Mouse (Mus musculus) liver, embryonic 15.5 days (tissue): Measurements from ENCODE around the gene Hoxd13. TPM values are rescaled to one million over a fixed set of nuclear protein-coding genes. Genes with fewer than 3 reads are reported as not detected.
A peak's percentile ranks its signal among the peaks of the same experiment; 100 is the strongest.

Experiments used
- ATAC-seq: fragments of 200-750 bp; cut with Nextera tagmentation; 2 replicates; pipeline ENCODE4 v1.8.0; 2017; ENCODE audit warnings: moderate number of reproducible peaks, mild to moderate bottlenecking, moderate library complexity; ENCODE audit not compliant: insufficient read depth
- H3K27ac ChIP-seq: fragments of 300-500 bp; sonication (generic); replicated peaks from 2 replicates; pipeline ENCODE4 v1.5.1; 2015; ENCODE audit warnings: mild to moderate bottlenecking, inconsistent platforms
- H3K27me3 ChIP-seq: fragments of 300-500 bp; sonication (generic); 2 replicates; pipeline ENCODE4 v1.6.1; 2015; ENCODE audit warnings: mild to moderate bottlenecking, inconsistent platforms
- H3K36me3 ChIP-seq: fragments of 300-500 bp; sonication (generic); replicated peaks from 2 replicates; pipeline ENCODE4 v1.6.1; 2015; ENCODE audit warnings: moderate library complexity, mild to moderate bottlenecking, inconsistent platforms
- H3K4me1 ChIP-seq: fragments of 300-500 bp; sonication (generic); replicated peaks from 2 replicates; pipeline ENCODE4 v1.6.1; 2015; ENCODE audit warnings: inconsistent platforms
- H3K4me2 ChIP-seq: fragments of 300-500 bp; sonication (generic); 2 replicates; pipeline ENCODE4 v1.6.1; 2015; ENCODE audit warnings: moderate library complexity, mild to moderate bottlenecking, inconsistent platforms
- H3K4me3 ChIP-seq: fragments of 300-500 bp; sonication (generic); replicated peaks from 2 replicates; pipeline ENCODE4 v1.5.1; 2015; ENCODE audit warnings: mild to moderate bottlenecking, inconsistent platforms
- H3K9ac ChIP-seq: fragments of 300-500 bp; sonication (generic); 2 replicates; pipeline ENCODE4 v1.6.1; 2015; ENCODE audit warnings: moderate library complexity, mild to moderate bottlenecking, inconsistent platforms
- H3K9me3 ChIP-seq: fragments of 300-500 bp; sonication (generic); replicated peaks from 2 replicates; pipeline ENCODE4 v1.6.1; 2016; ENCODE audit warnings: inconsistent platforms
- WGBS: fragments of 180-500 bp; shearing (Covaris S2); methylation state at CpG from one replicate; pipeline ENCODE4 v1.1.7; 2015; ENCODE audit warnings: mixed read lengths; ENCODE audit not compliant: insufficient replicate concordance; 5-methylcytosine and 5-hydroxymethylcytosine counted together
- polyA plus RNA-seq: library from polyadenylated mRNA; unstranded; fragments of >200 nt; fragmentation: Nextera tagmentation; extraction: Ambion mirVana; gene quantifications from 2 replicates; pipeline ENCODE4 v1.2.1, GENCODE M21; 2015

The Hoxd13 gene
- polyA plus RNA-seq, result not detected in 2 replicates

- Histone ChIP-seq H3K27ac (no peak within 1 kb of the TSS), H3K27me3 (peaks cover 99% of the 10 kb centered on the region), H3K9me3 (no peaks in the 10 kb centered on the region), H3K4me1 (no peaks in the 10 kb centered on the region; the same call in 1 of the 2 replicates), H3K9ac (no peak within 1 kb of the TSS), H3K4me2 (peak within 1 kb of the TSS; percentile 54), H3K4me3 (peak within 1 kb of the TSS; percentile 37), H3K36me3 (no peaks in the 10 kb centered on the region)
- ATAC-seq, result no peak
- 1% methylated on average over 46 of the region's 51 CpGs for WGBS
Observed at GRCm38 (mm10) chr2:74667842-74668357, at the start of gene Hoxd13. Gene Hoxd13, plus strand, starts transcription at chr2:74668310.

GRCm38 (mm10) chr2:74619676-74620246 is 48.3 kb upstream of the Hoxd13 start:
- ATAC-seq, result no peak
- Histone ChIP-seq H3K9ac (no peak overlapping the region), H3K4me2 (no peak overlapping the region), H3K36me3 (no peaks in the 10 kb centered on the region), H3K4me3 (no peak overlapping the region), H3K9me3 (no peaks in the 10 kb centered on the region), H3K4me1 (no peaks in the 10 kb centered on the region), H3K27me3 (no peaks in the 10 kb centered on the region), H3K27ac (no peak overlapping the region)
- 65% methylated on average over 3 of the region's 3 CpGs for WGBS

GRCm38 (mm10) chr2:74620368-74620767 is 47.7 kb upstream of the Hoxd13 start:
- H3K4me3 ChIP-seq, result no peak overlapping the region
- no peak for ATAC-seq
- no peaks in the 10 kb centered on the region for H3K4me1 ChIP-seq
- H3K27me3 ChIP-seq, result no peaks in the 10 kb centered on the region
- H3K27ac ChIP-seq, result no peak overlapping the region
- H3K9me3 ChIP-seq, result no peaks in the 10 kb centered on the region
- 81% methylated on average over 10 of the region's 10 CpGs for WGBS
- H3K4me2 ChIP-seq, result no peak overlapping the region
- no peaks in the 10 kb centered on the region for H3K36me3 ChIP-seq
- no peak overlapping the region for H3K9ac ChIP-seq

DNA sequence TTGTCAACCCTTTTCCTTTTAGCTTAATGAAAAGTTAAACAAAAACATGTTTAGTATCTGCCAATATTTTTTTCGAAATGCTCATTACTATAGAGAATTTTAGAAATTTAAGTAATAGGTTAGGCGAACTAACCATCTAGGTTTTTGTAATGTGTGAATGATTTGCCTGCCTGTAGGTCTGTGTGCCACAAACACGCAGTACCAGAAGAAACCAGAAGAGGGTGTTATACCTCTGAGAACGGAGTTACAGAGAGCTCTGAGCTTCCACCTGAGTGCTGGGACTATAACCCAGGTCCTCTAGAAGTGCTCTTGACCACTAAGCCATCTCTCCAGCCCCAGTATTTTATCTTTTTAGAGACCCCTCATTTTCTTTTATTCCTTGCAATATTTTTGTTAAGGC is 32.7 kb upstream of the Hoxd13 start:
- Histone ChIP-seq H3K4me1 (no peaks in the 10 kb centered on the region), H3K36me3 (no peaks in the 10 kb centered on the region), H3K9me3 (no peaks in the 10 kb centered on the region), H3K4me3 (no peak overlapping the region), H3K27ac (no peak overlapping the region), H3K9ac (no peak overlapping the region), H3K27me3 (no peaks in the 10 kb centered on the region), H3K4me2 (no peak overlapping the region)
- 49% methylated on average over 4 of the region's 4 CpGs for WGBS
- ATAC-seq, result no peak

- 48% methylated on average over 5 of the region's 5 CpGs for WGBS
- no peak overlapping the region for H3K4me3 ChIP-seq
- ATAC-seq, result no peak
- H3K36me3 ChIP-seq, result no peaks in the 10 kb centered on the region
- no peak overlapping the region for H3K27ac ChIP-seq
- no peak overlapping the region for H3K4me2 ChIP-seq
- H3K27me3 ChIP-seq, result peaks cover 37% of the 10 kb centered on the region
- H3K9ac ChIP-seq, result no peak overlapping the region
- no peaks in the 10 kb centered on the region for H3K4me1 ChIP-seq
- H3K9me3 ChIP-seq, result no peaks in the 10 kb centered on the region
Observed at GRCm38 (mm10) chr2:74642431-74642830, 25.7 kb upstream of the Hoxd13 start.

DNA sequence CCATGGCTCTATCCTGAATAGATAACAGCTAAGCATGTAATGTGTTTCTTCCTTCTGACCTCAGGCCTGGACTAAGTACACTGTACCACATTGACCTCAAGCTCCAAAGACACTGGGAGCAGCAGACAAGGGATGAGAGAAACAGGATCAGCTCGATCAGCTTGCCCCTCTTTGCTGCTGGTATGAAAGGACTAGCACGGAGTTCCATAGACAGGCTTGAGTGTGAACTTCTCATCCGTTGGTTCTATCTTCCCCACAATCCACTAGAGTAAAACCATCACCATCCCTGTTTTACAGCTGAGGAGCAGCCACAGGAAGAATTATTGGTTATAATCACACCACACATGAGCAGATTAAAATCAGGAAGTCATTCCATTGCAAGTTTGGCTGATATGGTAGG is 22.5 kb upstream of the Hoxd13 start:
- H3K36me3 ChIP-seq, result no peaks in the 10 kb centered on the region
- no peak overlapping the region for H3K9ac ChIP-seq
- no peaks in the 10 kb centered on the region for H3K9me3 ChIP-seq
- no peak overlapping the region for H3K27ac ChIP-seq
- 60% methylated on average over 3 of the region's 3 CpGs for WGBS
- no peak overlapping the region for H3K4me3 ChIP-seq
- H3K4me1 ChIP-seq, result no peaks in the 10 kb centered on the region
- H3K4me2 ChIP-seq, result no peak overlapping the region
- ATAC-seq, result no peak
- peaks cover 69% of the 10 kb centered on the region for H3K27me3 ChIP-seq

DNA sequence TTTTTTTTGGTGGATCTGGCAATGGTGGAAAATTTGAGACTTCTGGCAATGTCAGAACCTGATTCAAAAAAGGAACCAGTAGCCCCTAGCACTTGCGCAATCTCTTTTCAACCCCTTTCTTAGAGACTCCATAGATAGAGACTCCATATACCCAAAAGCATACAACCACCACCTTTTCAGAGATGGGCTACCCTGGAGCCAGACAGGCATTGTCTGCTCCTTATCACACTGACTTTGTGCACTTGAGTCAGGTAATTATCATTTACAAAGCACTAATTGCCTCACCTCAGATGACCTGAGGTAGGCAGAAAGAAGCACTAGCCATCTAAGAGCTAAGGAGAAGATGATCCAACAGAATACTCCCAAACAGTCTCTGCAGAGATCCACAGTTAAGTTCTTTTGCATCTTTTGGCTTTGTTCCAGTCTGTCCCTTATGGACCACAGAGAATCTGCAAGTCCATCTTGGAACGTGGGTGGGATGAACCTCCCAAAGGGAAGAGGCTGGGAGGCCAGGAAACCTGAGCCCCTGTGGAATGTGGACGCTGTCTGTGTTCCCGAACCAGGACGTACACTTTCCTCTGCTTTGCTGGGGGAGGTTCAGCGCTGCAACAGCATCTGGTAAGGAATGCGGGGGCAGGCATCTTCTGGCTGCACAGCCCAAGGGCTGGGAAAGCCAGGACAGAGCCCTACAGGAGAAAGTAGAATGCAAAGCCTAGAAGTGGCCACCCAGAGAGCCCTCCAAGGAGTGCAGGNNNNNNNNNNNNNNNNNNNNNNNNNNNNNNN is 20.8 kb upstream of the Hoxd13 start:
- no peaks in the 10 kb centered on the region for H3K9me3 ChIP-seq
- no peaks in the 10 kb centered on the region for H3K4me1 ChIP-seq
- ATAC-seq, result no peak
- WGBS, result 15% methylated on average over 7 of the region's 7 CpGs
- no peak overlapping the region for H3K9ac ChIP-seq
- H3K27me3 ChIP-seq, result peaks cover 85% of the 10 kb centered on the region
- H3K36me3 ChIP-seq, result no peaks in the 10 kb centered on the region
- no peak overlapping the region for H3K4me2 ChIP-seq
- no peak overlapping the region for H3K4me3 ChIP-seq
- no peak overlapping the region for H3K27ac ChIP-seq

DNA sequence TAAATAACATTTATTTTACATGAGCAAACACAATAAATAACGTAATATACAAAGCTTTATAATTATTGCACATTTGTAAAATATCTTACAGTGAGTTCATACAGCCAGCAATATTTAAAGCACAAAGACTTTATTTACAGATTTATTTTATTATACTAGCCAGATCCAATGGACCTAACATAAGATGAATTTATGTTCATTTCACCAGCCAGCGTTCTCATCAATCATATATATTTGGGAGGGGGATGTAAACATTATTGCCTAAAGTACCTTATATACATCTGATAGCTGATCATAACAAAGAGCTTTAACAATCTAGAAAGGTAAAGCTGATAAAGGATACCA is 15.1 kb upstream of the Hoxd13 start:
- H3K4me3 ChIP-seq, result no peak overlapping the region
- ATAC-seq, result no peak
- H3K9me3 ChIP-seq, result no peaks in the 10 kb centered on the region
- peaks cover 9% of the 10 kb centered on the region for H3K4me1 ChIP-seq
- H3K9ac ChIP-seq, result no peak overlapping the region
- no peak overlapping the region for H3K4me2 ChIP-seq
- WGBS, result 26% methylated on average over 2 of the region's 2 CpGs
- no peak overlapping the region for H3K27ac ChIP-seq
- no peaks in the 10 kb centered on the region for H3K36me3 ChIP-seq
- H3K27me3 ChIP-seq, result peaks cover 92% of the 10 kb centered on the region

GRCm38 (mm10) chr2:74653781-74654535 is 14.2 kb upstream of the Hoxd13 start:
- Histone ChIP-seq H3K4me1 (peaks cover 9% of the 10 kb centered on the region), H3K36me3 (no peaks in the 10 kb centered on the region), H3K9me3 (no peaks in the 10 kb centered on the region), H3K9ac (no peak overlapping the region), H3K27ac (no peak overlapping the region), H3K27me3 (peaks cover 92% of the 10 kb centered on the region), H3K4me2 (no peak overlapping the region), H3K4me3 (no peak overlapping the region)
- WGBS, result 9% methylated on average over 17 of the region's 17 CpGs
- ATAC-seq, result no peak

DNA sequence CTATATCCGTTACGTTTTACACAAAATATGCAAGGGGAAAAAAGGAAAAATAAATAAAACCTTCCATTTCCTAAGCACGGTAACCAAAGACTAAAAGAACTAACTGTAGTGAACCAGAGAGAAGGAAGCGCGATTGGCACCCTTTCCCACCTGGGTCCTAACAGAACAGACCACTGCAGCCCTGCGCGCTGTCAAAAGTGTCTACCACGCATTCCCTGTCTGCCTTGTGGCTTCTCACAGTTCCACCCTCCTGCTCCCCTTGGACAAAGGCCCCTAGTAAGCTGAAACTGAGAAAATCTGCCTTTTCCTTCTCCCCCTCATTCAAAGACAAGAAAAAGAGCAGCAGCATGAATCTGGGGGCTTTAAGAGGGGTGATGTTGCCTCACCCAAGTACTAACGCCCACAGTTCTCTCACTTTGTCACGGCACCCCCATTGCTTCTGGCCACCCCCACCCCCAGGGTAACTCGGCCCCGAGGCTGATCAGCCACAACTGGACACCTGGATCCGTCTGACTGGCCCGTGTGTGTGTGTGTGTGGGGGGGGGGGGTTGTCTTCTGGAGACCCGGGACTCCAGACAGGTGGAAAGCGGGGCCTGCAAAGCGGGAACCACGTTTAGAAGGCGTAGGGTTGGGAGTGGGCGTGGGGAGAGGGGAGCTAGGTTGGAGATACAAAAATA is 13.2 kb upstream of the Hoxd13 start:
- 11% methylated on average over 19 of the region's 20 CpGs for WGBS
- Histone ChIP-seq H3K27me3 (peaks cover 92% of the 10 kb centered on the region), H3K4me3 (no peak overlapping the region)

DNA sequence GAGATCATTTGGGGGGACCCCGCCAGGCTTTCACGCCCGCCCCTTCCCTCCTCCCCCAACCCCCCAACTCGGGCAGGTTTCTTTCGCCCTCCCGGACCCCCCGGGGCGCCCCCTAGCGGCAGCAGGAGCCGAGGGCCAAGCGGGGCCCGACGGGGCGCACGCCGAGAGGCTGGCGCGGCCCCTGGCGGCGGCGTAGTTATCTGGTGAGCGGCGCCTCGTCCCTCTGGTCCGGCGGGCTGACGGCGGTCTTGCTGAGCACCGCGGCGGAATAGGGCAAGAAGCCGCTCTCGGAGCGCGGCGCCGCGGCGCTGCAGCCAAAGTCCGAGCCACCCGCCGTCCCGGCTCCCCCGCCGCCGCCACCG is 12.7 kb upstream of the Hoxd13 start:
- no peaks in the 10 kb centered on the region for H3K36me3 ChIP-seq
- H3K4me2 ChIP-seq, result peak overlapping the region; percentile 49
- H3K9ac ChIP-seq, result no peak overlapping the region
- 2% methylated on average over 38 of the region's 47 CpGs for WGBS
- peak overlapping the region; percentile 38 for H3K4me3 ChIP-seq
- H3K27ac ChIP-seq, result no peak overlapping the region
- H3K27me3 ChIP-seq, result peaks cover 92% of the 10 kb centered on the region
- peaks cover 9% of the 10 kb centered on the region for H3K4me1 ChIP-seq
- H3K9me3 ChIP-seq, result no peaks in the 10 kb centered on the region
- ATAC-seq, result no peak

More for the DNA sequence above, 13.2 kb upstream of the Hoxd13 start:
- H3K4me1 ChIP-seq, result peaks cover 9% of the 10 kb centered on the region
- no peak for ATAC-seq
- H3K4me2 ChIP-seq, result peak overlapping the region; percentile 49; the same call in 1 of the 2 replicates
- no peaks in the 10 kb centered on the region for H3K9me3 ChIP-seq
- no peak overlapping the region for H3K9ac ChIP-seq
- H3K27ac ChIP-seq, result no peak overlapping the region
- no peaks in the 10 kb centered on the region for H3K36me3 ChIP-seq
